Mouse (Mus musculus) left cerebral cortex, adult 2 months (tissue): ENCODE measurements at regions not wholly inside any gene's neighbourhood (a gene's known extent, or its start where the extent isn't known, plus 50 kb on each side); places are given as distances from the start of the nearest gene placed in this dataset.
"Not testable (repeated sequence)": the region's sequence is repeated elsewhere in the genome, so short reads cannot be mapped to it uniquely, and the experiment has no call there.

Experiments used
- DNase-seq, 2 experiments: peaks; one replicate each; pipeline ENCODE4 v3.0.0; 2021 to 2022; ENCODE audit warnings: low spot score in 2 of 2, mixed read lengths in 1 of 2; ENCODE audit errors: extremely low spot score in 1 of 2
- H3K27ac ChIP-seq: fragments of 200-600 bp; 2 replicates; pipeline ENCODE4 v1.8.1; 2022
- H3K4me3 ChIP-seq: fragments of 200-600 bp; 2 replicates; pipeline ENCODE4 v1.8.1; 2022
- CTCF ChIP-seq: fragments of 200-600 bp; IDR thresholded peaks from 2 replicates; pipeline ENCODE4 v1.8.1; 2022; ENCODE audit warnings: antibody characterized with exemption, mild to moderate bottlenecking, moderate library complexity
- intact Hi-C: fragments of 180-260 bp; cut with DNase I; formaldehyde crosslinking; loops from one replicate; pipeline ENCODE4 v1.15.1; 2025

DNA sequence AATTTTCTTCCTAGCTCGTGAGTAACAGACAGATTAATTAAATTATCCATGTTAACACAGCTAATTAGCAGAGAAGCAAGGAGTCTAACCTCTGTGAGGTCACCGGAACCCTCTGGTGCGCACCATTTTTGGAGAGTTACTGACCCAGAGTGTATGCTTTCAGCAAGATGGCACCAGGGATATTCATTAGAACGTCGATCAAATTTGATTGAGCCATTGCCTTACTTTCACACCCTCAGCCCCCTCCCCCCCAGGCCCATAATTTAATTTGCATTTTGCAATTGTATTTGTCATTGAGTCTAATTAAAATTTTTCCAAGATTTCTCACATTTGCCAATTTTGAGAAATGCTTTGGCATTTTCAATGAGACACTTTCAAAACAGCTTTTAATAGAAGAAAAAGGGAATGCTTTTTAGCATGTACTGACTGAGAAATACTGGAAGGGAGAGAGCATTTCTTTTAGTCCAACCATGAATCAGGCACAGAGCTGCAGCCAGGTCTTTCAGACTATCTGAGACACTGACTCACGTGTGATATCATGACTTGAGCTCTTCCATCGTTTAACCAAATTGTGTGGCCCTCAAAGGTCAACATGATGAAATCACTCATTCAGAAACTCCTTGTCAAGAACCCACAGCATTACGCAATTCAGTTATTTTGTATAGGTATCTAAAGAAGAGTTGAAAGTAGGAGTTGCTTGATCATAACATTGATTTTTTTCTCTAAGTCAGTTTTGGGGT, 198.6 kb downstream of the Fam198b start:
- TF ChIP-seq CTCF, result no peak
- DNase-seq, result no peak
- intact Hi-C loops, result loop anchor here (5.0 to 10.0 kb wide), 6 partner anchors 74 to 1844 kb away; partner anchors contain the start of gene Pdgfc
- Histone ChIP-seq H3K27ac (peak overlapping the region; percentile 67), H3K4me3 (no peak overlapping the region)

DNA sequence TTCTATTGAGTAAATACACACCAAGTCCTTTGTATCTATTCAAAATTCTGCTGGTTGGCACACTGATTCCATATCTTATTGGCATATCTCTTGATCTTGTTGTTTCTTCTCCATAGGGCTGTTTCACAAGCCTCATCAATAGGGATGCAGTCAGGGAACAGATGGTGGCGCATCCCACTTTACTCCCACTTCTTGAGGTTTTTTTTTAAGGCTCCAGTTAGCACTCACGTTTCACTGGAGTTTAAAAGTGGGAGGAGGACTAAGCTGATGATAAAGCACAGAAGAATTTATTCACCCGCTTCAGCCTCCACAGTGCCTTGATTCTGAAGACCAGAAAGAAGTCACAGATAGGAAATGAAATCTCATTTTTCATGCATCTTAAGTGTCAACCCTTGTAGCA, 199.8 kb downstream of the Fam198b start:
- no peak overlapping the region for H3K4me3 ChIP-seq
- peak; percentile 22 to 24 for DNase-seq
- TF ChIP-seq CTCF, result no peak
- intact Hi-C loops, result loop anchor here (5.0 to 10.0 kb wide), 6 partner anchors 73 to 1843 kb away; partner anchors contain the start of gene Pdgfc
- peak overlapping the region; percentile 75; the same call in 1 of the 2 replicates for H3K27ac ChIP-seq

DNA sequence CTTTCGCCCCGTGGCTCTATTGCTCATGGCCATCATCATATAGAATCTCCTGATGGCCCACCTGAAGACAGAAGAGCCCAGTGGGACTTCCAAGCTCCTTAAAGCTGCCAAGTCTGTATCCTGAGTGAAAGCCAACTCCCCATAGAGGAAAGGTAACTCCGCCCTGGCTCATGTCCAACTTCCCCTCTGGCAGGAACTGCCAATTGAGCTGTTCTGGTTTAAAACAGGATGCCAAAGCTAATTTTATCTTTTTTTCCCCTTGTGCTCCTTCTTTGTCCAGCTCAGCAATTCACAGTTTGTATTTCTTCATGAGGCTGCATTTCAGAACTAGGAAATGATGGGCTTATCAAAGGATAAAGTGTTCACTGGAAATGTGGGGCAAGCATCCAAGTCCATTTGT, 215.3 kb downstream of the Fam198b start:
- no peak for DNase-seq
- intact Hi-C loops, result no loop called here
- Histone ChIP-seq H3K4me3 (no peak overlapping the region), H3K27ac (no peak overlapping the region)
- no peak for TF ChIP-seq CTCF

DNA sequence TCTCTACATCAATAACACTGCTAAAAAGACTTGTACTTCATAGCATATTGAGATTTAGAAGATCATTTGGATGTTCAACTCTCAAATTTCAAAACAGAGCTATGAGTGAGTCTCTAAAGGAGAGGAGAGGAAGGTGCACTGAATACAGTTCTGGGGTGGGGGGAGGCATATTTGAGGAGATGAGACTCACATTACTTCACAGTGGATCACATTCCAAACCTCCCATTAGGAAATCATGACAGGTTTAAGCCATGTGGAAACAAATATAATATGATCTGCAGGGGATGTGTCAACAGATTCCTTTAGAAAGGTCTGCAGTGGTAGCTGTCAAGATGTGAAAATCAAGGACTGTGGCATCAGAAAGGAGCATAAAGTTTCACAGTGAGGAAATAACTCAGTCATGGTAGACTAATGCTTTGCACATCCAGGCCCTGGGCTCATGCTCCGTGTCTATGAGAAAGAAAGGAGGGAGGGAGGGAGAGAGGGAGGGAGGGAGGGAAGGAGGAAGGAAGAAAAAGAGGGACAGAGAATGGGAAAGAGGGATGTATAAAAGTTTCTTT, 235.9 kb downstream of the Fam198b start:
- intact Hi-C loops, result no loop called here
- DNase-seq, result no peak

GRCm38 (mm10) chr3:80123666-80124065, 239.3 kb downstream of the Fam198b start:
- intact Hi-C loops, result no loop called here
- DNase-seq, result no peak
- Histone ChIP-seq H3K4me3 (no peak overlapping the region), H3K27ac (no peak overlapping the region)
- no peak for TF ChIP-seq CTCF

More for the DNA sequence above, 235.9 kb downstream of the Fam198b start:
- TF ChIP-seq CTCF, result no peak
- Histone ChIP-seq H3K4me3 (no peak overlapping the region), H3K27ac (no peak overlapping the region)

DNA sequence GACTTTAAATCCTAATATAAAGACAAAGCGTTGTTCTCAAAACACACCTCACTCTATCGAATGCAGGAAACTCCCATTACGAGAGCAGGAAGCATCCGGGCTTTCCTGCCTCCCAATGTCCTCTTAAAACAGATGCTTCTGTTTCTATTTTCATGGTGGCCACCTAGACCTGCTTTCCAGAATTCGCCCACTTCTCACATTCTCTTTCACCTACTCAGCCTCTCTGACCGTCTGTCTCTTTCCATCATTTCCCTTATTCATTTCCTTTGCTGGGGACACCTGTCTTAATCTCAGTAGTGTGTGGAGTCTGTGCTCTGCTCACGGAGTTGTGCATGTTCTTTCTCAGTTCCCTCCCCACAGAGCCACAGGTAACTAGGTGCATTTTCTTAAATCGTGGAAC, 240.3 kb downstream of the Fam198b start:
- TF ChIP-seq CTCF, result no peak
- H3K27ac ChIP-seq, result no peak overlapping the region
- DNase-seq, result peak in 1 of 2 experiments; percentile 14
- no peak overlapping the region for H3K4me3 ChIP-seq
- intact Hi-C loops, result no loop called here

DNA sequence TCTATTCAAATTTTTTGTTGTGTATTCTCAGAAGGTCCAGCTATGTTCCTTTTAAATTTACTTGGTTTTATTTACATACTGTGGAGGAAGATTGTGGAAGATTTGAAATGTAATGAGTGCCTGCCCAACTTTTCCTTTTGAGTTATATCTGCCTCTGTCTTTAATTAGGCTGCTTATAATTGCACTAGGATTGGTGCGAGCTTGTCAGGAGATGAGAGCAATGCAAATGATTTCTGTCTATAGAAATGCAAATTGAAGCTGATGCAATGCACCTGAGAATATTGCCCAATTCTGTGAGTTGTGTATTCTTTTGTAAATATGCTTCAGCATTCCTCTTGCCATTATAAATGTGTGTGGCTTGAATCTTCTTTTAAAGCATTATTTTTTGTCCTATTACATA, 257.4 kb downstream of the Fam198b start:
- no peak for TF ChIP-seq CTCF
- intact Hi-C loops, result no loop called here
- Histone ChIP-seq H3K4me3 (no peak overlapping the region), H3K27ac (no peak overlapping the region)
- no peak for DNase-seq

DNA sequence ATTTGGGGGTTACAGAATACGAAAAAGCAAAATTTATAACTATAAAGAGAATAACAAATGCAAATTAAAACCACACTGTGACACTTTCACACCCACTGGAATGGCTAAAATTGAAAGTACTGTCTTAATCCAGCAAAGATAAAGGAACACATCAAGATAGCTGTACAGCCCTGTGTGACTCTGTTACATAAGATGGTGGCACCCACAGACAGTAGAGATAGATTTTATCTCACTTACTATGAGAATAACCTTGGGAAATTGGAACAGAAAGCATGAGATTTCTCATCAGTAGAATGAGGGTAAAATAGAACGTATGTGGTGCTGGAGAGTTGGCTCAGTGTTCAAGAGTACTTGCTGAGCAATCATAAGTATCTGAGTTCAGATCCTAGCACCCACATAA, 276.1 kb downstream of the Fam198b start:
- Histone ChIP-seq H3K4me3 (no peak overlapping the region), H3K27ac (peak overlapping the region; percentile 90)
- TF ChIP-seq CTCF, result no peak
- intact Hi-C loops, result loop anchor here (2.0 to 5.0 kb wide), 4 partner anchors 44 to 387 kb away; no protein-coding TSS in a partner anchor
- DNase-seq, result no peak

DNA sequence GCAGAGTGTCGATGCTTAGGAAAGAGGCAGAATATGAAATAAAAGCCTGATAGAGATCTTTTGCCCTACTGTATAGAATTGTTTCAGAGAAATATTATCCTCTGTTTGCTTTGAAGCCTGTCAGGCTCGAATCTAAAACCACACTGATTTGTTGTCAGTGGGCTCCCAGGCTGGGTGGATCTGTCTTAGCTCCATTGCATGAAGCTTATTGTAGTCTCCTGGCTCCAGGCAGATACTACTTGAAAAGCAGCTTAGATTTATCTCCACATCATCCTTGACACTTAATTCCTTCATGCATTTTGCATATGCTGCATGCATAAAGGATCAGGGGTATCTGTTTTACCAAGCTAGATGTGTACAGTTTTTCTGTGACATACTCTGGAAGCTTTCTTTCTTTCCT, 297.4 kb downstream of the Fam198b start:
- no peak overlapping the region for H3K4me3 ChIP-seq
- H3K27ac ChIP-seq, result peak overlapping the region; percentile 60
- TF ChIP-seq CTCF, result no peak
- no peak for DNase-seq
- intact Hi-C loops, result no loop called here

- DNase-seq, intact Hi-C loops, H3K4me3 ChIP-seq: not testable (repeated sequence)
- H3K27ac ChIP-seq, result peak overlapping the region; percentile 60
Observed at GRCm38 (mm10) chr3:80182161-80182560, 297.8 kb downstream of the Fam198b start.

DNA sequence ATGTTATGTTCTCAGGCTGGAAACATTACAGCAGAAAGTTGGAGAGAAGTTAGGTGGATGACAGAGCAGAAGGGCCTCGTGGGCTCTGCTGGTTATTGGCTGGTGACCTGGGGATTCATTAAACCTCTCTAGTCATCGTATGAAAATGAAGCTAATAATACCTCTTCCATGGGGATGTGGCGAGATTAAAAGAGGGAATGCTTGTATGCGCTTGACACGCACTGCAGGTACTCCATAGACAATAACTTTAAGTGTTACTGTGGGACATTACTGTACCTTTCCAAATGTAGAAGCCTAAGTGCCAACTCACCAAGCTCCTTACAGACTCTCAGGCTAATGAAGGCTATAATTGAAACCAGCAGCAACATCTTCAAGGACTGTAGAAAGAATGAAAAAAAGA, 303.1 kb downstream of the Fam198b start:
- no peak for TF ChIP-seq CTCF
- Histone ChIP-seq H3K4me3 (no peak overlapping the region), H3K27ac (no peak overlapping the region)
- DNase-seq, result no peak
- intact Hi-C loops, result no loop called here

DNA sequence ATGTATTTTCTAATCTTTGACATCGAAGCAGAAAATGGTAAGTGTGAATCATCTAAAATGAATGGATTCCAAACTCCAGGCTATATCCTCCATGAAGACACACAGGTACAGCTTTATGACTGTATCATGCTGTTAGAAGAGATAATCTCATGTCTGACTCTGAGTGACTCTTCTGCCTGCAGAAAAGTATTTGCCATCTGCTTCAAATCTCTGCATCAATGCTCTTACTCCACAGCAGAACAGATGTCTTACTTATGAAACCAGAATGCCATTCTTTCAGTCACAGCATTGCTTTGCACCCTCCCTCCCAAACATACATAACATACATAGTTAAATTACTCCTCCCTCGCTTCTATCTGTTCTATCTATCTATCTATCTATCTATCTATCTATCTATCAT, 316.6 kb downstream of the Fam198b start:
- TF ChIP-seq CTCF, result no peak
- intact Hi-C loops, result no loop called here
- Histone ChIP-seq H3K4me3 (no peak overlapping the region), H3K27ac (peak overlapping the region; percentile 80)
- no peak for DNase-seq

- TF ChIP-seq CTCF, result no peak
- intact Hi-C loops, result loop anchor here (2.0 to 5.0 kb wide), 3 partner anchors 44 to 342 kb away; no protein-coding TSS in a partner anchor
- Histone ChIP-seq H3K4me3 (no peak overlapping the region), H3K27ac (peak overlapping the region; percentile 90)
- DNase-seq, result no peak
Observed at GRCm38 (mm10) chr3:80204821-80205220, 320.5 kb downstream of the Fam198b start.
